Mouse (Mus musculus) megakaryocyte, embryonic 14.5 days (primary cell): ENCODE measurements around the gene Irf6.

Experiments used
- FLI1 ChIP-seq: IDR thresholded peaks from 2 replicates; pipeline ENCODE4 v1.6.1; 2012; ENCODE audit warnings: low read length, inconsistent platforms, mixed read lengths
- GATA1 ChIP-seq: IDR thresholded peaks from 3 replicates; pipeline ENCODE4 v1.6.1; 2012; ENCODE audit warnings: mixed read lengths, low read length, inconsistent platforms, borderline replicate concordance

GRCm38 (mm10) chr1:193145101-193145500, 7.8 kb upstream of the Irf6 start:
- TF ChIP-seq GATA1 = no peak
- TF ChIP-seq FLI1 = no peak
